Mouse (Mus musculus) limb, embryonic 14.5 days (tissue): Measurements from ENCODE around the gene Dohh. TPM values are rescaled to one million over a fixed set of nuclear protein-coding genes. Genes with fewer than 3 reads are reported as not detected.
A peak's percentile ranks its signal among the peaks of the same experiment; 100 is the strongest.

Source experiments
- ATAC-seq: fragments of 200-750 bp; cut with Nextera tagmentation; 2 replicates; pipeline ENCODE4 v1.8.0; 2017; ENCODE audit warnings: low read depth, moderate number of reproducible peaks, moderate TSS enrichment; ENCODE audit not compliant: low FRiP score
- DNase-seq: peaks from one replicate; pipeline ENCODE4 v3.0.0-alpha.2; 2015; ENCODE audit warnings: low spot score
- H3K27ac ChIP-seq: fragments of 300-500 bp; sonication (generic); replicated peaks from 2 replicates; pipeline ENCODE4 v1.5.1; 2014; ENCODE audit warnings: low read depth, mild to moderate bottlenecking, low read length, moderate library complexity, mixed read lengths
- H3K27me3 ChIP-seq: fragments of 300-500 bp; sonication (generic); 2 replicates; pipeline ENCODE4 v1.6.1; 2014; ENCODE audit warnings: low read length, mixed read lengths; ENCODE audit not compliant: control insufficient read depth, insufficient read depth
- H3K36me3 ChIP-seq: fragments of 300-500 bp; sonication (generic); 2 replicates; pipeline ENCODE4 v1.6.1; 2014; ENCODE audit warnings: mild to moderate bottlenecking, low read length, moderate library complexity, mixed read lengths; ENCODE audit not compliant: control insufficient read depth, insufficient read depth
- H3K4me1 ChIP-seq: fragments of 300-500 bp; sonication (generic); 2 replicates; pipeline ENCODE4 v1.6.1; 2014; ENCODE audit warnings: antibody characterized with exemption, low read length, mixed read lengths; ENCODE audit not compliant: control insufficient read depth, insufficient read depth
- H3K4me2 ChIP-seq: fragments of 300-500 bp; sonication (generic); replicated peaks from 2 replicates; pipeline ENCODE4 v1.6.1; 2014; ENCODE audit warnings: low read depth, mild to moderate bottlenecking, low read length, moderate library complexity; ENCODE audit not compliant: severe bottlenecking
- H3K4me3 ChIP-seq: fragments of 300-500 bp; sonication (generic); replicated peaks from 2 replicates; pipeline ENCODE4 v1.5.1; 2014; ENCODE audit warnings: low read length
- H3K9ac ChIP-seq: fragments of 300-500 bp; sonication (generic); 2 replicates; pipeline ENCODE4 v1.6.1; 2014; ENCODE audit warnings: mild to moderate bottlenecking, low read depth, low read length, moderate library complexity; ENCODE audit not compliant: severe bottlenecking
- H3K9me3 ChIP-seq: fragments of 300-500 bp; sonication (generic); 2 replicates; pipeline ENCODE4 v1.6.1; 2016; ENCODE audit warnings: low read length; ENCODE audit not compliant: control insufficient read depth
- POLR2A ChIP-seq: fragments of 200-500 bp; IDR thresholded peaks from 2 replicates; pipeline ENCODE4 v1.8.0; 2012; ENCODE audit warnings: inconsistent platforms, mild to moderate bottlenecking, moderate library complexity, borderline replicate concordance; ENCODE audit not compliant: insufficient read depth, insufficient read length; ENCODE audit errors: extremely low read depth
- WGBS: fragments of 180-500 bp; shearing (Covaris S2); extraction: QIAGEN DNeasy Blood & Tissue Kit; methylation state at CpG from one replicate; pipeline ENCODE4 v1.1.7; 2014; 5-methylcytosine and 5-hydroxymethylcytosine counted together
- polyA plus RNA-seq, 2 experiments: library from polyadenylated mRNA; depleted of rRNA in 1 of 2; stranded (reverse) in 1 of 2; unstranded in 1 of 2; fragments of >200 nt; fragmentation: Nextera tagmentation in 1 of 2; extraction: Ambion mirVana in 1 of 2; gene quantifications; 2 replicates each; pipeline versions ENCODE4 v1.2.1 to v1.2.3; 2012 to 2014

Dohh gene
- polyA plus RNA-seq, 2 experiments = 54.3 to 60.0 TPM

DNA sequence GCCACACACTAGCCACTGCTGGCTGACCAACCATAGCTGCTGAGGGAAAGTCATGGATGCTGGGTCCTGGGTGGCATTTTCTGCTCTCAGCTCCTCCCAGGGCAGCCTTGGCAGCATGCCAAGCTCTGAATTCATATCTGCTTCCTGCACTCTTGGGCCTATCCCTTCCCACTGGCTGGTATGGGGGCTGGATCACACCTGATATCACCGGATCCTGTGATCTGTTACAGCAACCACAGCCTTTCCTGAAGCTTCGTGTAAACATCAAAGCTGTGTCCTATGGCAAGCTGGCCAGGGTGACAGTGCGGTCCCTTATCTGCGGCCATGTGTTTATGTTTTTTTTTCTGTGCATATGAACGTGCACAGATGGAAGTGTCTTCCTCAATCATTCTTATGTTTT is 2.2 kb upstream of the Dohh start:
- Histone ChIP-seq H3K9me3 (no peaks in the 10 kb centered on the region), H3K27ac (no peak overlapping the region), H3K9ac (no peak overlapping the region), H3K4me3 (no peak overlapping the region), H3K27me3 (no peaks in the 10 kb centered on the region), H3K4me2 (no peak overlapping the region), H3K4me1 (peaks cover 14% of the 10 kb centered on the region), H3K36me3 (peaks cover 15% of the 10 kb centered on the region)
- ATAC-seq = no peak
- no peak for TF ChIP-seq POLR2A
- 80% methylated on average over 5 of the region's 5 CpGs for WGBS
- no peak for DNase-seq

GRCm38 (mm10) chr10:81384605-81384982 is 366 bp downstream of the Dohh start:
- H3K27me3 ChIP-seq = no peaks in the 10 kb centered on the region
- peak; percentile 13; the same call in 1 of the 2 replicates for ATAC-seq

DNA sequence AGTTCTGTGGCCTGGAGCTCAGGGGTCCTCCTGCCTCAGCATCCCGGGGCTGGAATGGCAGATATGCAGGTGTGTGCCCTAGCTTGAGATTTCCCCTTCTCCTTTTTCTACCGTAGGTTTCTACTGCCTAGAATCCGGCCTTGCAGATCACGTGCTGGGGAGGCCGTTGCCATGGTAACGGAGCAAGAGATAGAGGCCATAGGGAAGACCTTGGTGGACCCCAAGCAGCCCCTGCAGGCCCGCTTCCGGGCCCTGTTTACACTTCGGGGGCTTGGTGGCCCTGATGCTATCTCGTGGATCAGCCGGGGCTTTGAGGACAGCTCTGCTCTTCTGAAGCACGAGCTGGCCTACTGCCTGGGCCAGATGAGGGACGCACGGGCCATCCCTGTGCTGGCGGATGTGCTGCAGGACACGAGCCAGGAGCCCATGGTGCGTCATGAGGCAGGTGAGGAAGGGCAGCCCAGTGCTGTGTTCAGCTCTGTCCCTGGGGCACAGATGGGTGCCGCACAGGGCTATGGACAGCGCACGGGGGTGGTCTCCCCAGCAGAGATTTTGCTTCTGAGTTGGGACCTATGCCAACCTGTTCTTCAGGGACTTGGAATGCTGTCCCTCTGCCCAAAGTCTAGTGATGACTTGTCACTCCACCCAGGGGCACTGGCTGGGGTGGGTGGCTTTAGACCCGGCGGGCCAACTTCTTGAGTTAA is 1.5 kb downstream of the Dohh start:
- Histone ChIP-seq H3K9ac (no peak overlapping the region), H3K27ac (no peak overlapping the region), H3K27me3 (no peaks in the 10 kb centered on the region), H3K36me3 (peaks cover 38% of the 10 kb centered on the region), H3K4me2 (peak overlapping the region; percentile 86; the same call in 1 of the 2 replicates), H3K4me3 (peak overlapping the region; percentile 94; the same call in 1 of the 2 replicates), H3K9me3 (no peaks in the 10 kb centered on the region), H3K4me1 (peaks cover 10% of the 10 kb centered on the region)
- 88% methylated on average over 19 of the region's 22 CpGs for WGBS
- ATAC-seq (no peak), DNase-seq (no peak)
- no peak for TF ChIP-seq POLR2A

More at GRCm38 (mm10) chr10:81384605-81384982, 366 bp downstream of the Dohh start:
- 6% methylated on average over 19 of the region's 19 CpGs for WGBS
- Histone ChIP-seq H3K9me3 (no peaks in the 10 kb centered on the region), H3K4me2 (peak overlapping the region; percentile 86), H3K4me3 (peak overlapping the region; percentile 94), H3K27ac (peak overlapping the region; percentile 78), H3K36me3 (peaks cover 38% of the 10 kb centered on the region), H3K4me1 (peaks cover 10% of the 10 kb centered on the region), H3K9ac (peak overlapping the region; percentile 84)
- DNase-seq = no peak
- no peak for TF ChIP-seq POLR2A

DNA sequence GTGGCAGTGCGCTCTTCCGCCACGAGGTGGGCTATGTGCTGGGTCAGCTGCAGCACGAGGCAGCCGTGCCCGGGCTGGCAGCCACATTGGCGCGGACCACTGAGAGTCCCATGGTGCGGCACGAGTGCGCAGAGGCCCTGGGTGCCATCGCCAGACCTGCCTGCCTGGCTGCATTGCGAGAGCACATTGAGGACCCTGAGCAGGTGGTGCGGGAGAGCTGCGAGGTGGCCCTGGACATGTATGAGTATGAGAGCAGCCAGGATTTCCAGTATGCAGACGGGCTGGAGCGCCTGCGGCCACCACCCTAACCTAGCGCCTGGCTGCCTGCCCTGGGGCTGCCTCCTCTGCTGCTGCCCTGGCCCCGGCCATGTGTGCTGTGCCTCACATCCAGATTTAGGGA is 3.5 kb downstream of the Dohh start:
- no peaks in the 10 kb centered on the region for H3K27me3 ChIP-seq
- no peak for TF ChIP-seq POLR2A
- H3K36me3 ChIP-seq = peaks cover 38% of the 10 kb centered on the region
- 95% methylated on average over 19 of the region's 20 CpGs for WGBS
- H3K4me1 ChIP-seq = peaks cover 11% of the 10 kb centered on the region
- ATAC-seq (no peak), DNase-seq (no peak)
- no peak overlapping the region for H3K4me2 ChIP-seq
- no peak overlapping the region for H3K27ac ChIP-seq
- no peak overlapping the region for H3K4me3 ChIP-seq
- H3K9ac ChIP-seq = no peak overlapping the region
- no peaks in the 10 kb centered on the region for H3K9me3 ChIP-seq

- Histone ChIP-seq H3K4me3 (no peak within 1 kb of the TSS), H3K27me3 (no peaks in the 10 kb centered on the region), H3K9ac (no peak within 1 kb of the TSS), H3K4me2 (no peak within 1 kb of the TSS), H3K9me3 (no peaks in the 10 kb centered on the region), H3K27ac (no peak within 1 kb of the TSS), H3K36me3 (peaks cover 38% of the 10 kb centered on the region), H3K4me1 (peaks cover 20% of the 10 kb centered on the region)
- 87% methylated on average over 5 of the region's 5 CpGs for WGBS
- ATAC-seq (no peak), DNase-seq (no peak)
- TF ChIP-seq POLR2A = no peak
These were observed 4.4 kb downstream of the Dohh start, which contains the start of gene Gm48552 for GRCm38 (mm10) chr10:81388505-81389055. TSS of gene Gm48552 (plus strand) at chr10:81389005.
